Mouse (Mus musculus) small intestine, adult 2 months (tissue): ENCODE measurements around the gene Ywhab. TPM values are rescaled to one million over a fixed set of nuclear protein-coding genes. Genes with fewer than 3 reads are reported as not detected.

ENCODE experiments used
- H3K27ac ChIP-seq: fragments of 200-500 bp; 2 replicates; pipeline ENCODE4 v1.5.1; 2012; ENCODE audit warnings: low read depth, low read length, control low read depth, inconsistent platforms; ENCODE audit not compliant: insufficient read depth
- H3K27me3 ChIP-seq: fragments of 200-500 bp; 2 replicates; pipeline ENCODE4 v1.6.1; 2012; ENCODE audit warnings: mild to moderate bottlenecking, moderate library complexity, low read length, inconsistent platforms; ENCODE audit not compliant: control insufficient read depth, insufficient read depth
- H3K36me3 ChIP-seq: fragments of 200-500 bp; 2 replicates; pipeline ENCODE4 v1.6.1; 2012; ENCODE audit warnings: mild to moderate bottlenecking, low read length, control low read depth, inconsistent platforms; ENCODE audit not compliant: control insufficient read depth, insufficient read depth
- H3K4me1 ChIP-seq: fragments of 200-500 bp; 2 replicates; pipeline ENCODE4 v1.6.1; 2012; ENCODE audit warnings: low read length, inconsistent platforms, mixed read lengths; ENCODE audit not compliant: control insufficient read depth, insufficient read depth, insufficient read length
- H3K4me3 ChIP-seq: fragments of 200-500 bp; 2 replicates; pipeline ENCODE4 v1.5.1; 2012; ENCODE audit warnings: low read depth, mild to moderate bottlenecking, control low read depth, inconsistent platforms, low read length, moderate library complexity
- CTCF ChIP-seq: fragments of 200-500 bp; IDR thresholded peaks from 2 replicates; pipeline ENCODE4 v1.5.1; 2012; ENCODE audit warnings: low read depth, mild to moderate bottlenecking, control low read depth, inconsistent platforms, low read length, moderate library complexity, mixed read lengths; ENCODE audit not compliant: insufficient replicate concordance, insufficient read length; ENCODE audit errors: extremely low read depth
- POLR2A ChIP-seq: fragments of 200-500 bp; IDR thresholded peaks from 2 replicates; pipeline ENCODE4 v1.6.1; 2012; ENCODE audit warnings: low read depth, mild to moderate bottlenecking, control low read depth, inconsistent platforms, low read length, moderate library complexity
- WGBS: fragments of 180-500 bp; shearing (Covaris S2); methylation state at CpG from one replicate; pipeline ENCODE4 v1.1.7; 2018; 5-methylcytosine and 5-hydroxymethylcytosine counted together
- polyA plus RNA-seq: library from polyadenylated mRNA; depleted of rRNA; stranded (reverse); fragments of >200 nt; gene quantifications from 2 replicates; pipeline ENCODE4 v1.2.3, GENCODE M21; 2012

Ywhab gene
- polyA plus RNA-seq, 1 experiment, result 25.8 TPM

- TF ChIP-seq CTCF (peak; percentile 89; the same call in 1 of the 2 replicates), POLR2A (no peak)
- no peaks in the 10 kb centered on the region for H3K4me1 ChIP-seq
- no peak overlapping the region for H3K4me3 ChIP-seq
- WGBS, result 4% methylated on average over 5 of the region's 5 CpGs
- H3K27ac ChIP-seq, result no peak overlapping the region
- H3K27me3 ChIP-seq, result no peaks in the 10 kb centered on the region
- no peaks in the 10 kb centered on the region for H3K36me3 ChIP-seq
Observed at GRCm38 (mm10) chr2:163968581-163968980, 26.2 kb upstream of the Ywhab start.

- TF ChIP-seq POLR2A (no peak), CTCF (no peak)
- no peaks in the 10 kb centered on the region for H3K36me3 ChIP-seq
- 22% methylated on average over 3 of the region's 3 CpGs for WGBS
- H3K4me3 ChIP-seq, result no peak overlapping the region
- no peaks in the 10 kb centered on the region for H3K27me3 ChIP-seq
- no peak overlapping the region for H3K27ac ChIP-seq
- H3K4me1 ChIP-seq, result no peaks in the 10 kb centered on the region
Observed at GRCm38 (mm10) chr2:163970326-163970725, 24.4 kb upstream of the Ywhab start.

- no peak overlapping the region for H3K4me3 ChIP-seq
- no peak overlapping the region for H3K27ac ChIP-seq
- H3K36me3 ChIP-seq, result no peaks in the 10 kb centered on the region
- TF ChIP-seq POLR2A (no peak), CTCF (no peak)
- H3K27me3 ChIP-seq, result no peaks in the 10 kb centered on the region
- H3K4me1 ChIP-seq, result no peaks in the 10 kb centered on the region
- WGBS, result 82% methylated on average over 2 of the region's 2 CpGs
Observed at GRCm38 (mm10) chr2:163974056-163974455, 20.7 kb upstream of the Ywhab start.

- TF ChIP-seq POLR2A, result no peak
- Histone ChIP-seq H3K36me3 (no peaks in the 10 kb centered on the region), H3K4me1 (no peaks in the 10 kb centered on the region), H3K4me3 (no peak overlapping the region), H3K27ac (no peak overlapping the region), H3K27me3 (no peaks in the 10 kb centered on the region)
- WGBS, result 88% methylated on average over 6 of the region's 7 CpGs
Observed at GRCm38 (mm10) chr2:163976448-163976847, 18.3 kb upstream of the Ywhab start.

- Histone ChIP-seq H3K27me3 (no peaks in the 10 kb centered on the region), H3K36me3 (no peaks in the 10 kb centered on the region), H3K4me3 (no peak overlapping the region), H3K4me1 (no peaks in the 10 kb centered on the region), H3K27ac (no peak overlapping the region)
- TF ChIP-seq CTCF (no peak), POLR2A (no peak)
- WGBS, result 56% methylated on average over 8 of the region's 8 CpGs
Observed at GRCm38 (mm10) chr2:163987233-163987632, 7.5 kb upstream of the Ywhab start.

- Histone ChIP-seq H3K27ac (no peak overlapping the region), H3K27me3 (no peaks in the 10 kb centered on the region), H3K36me3 (peaks cover under 1% of the 10 kb centered on the region; the same call in 1 of the 2 replicates), H3K4me3 (no peak overlapping the region), H3K4me1 (peaks cover 3% of the 10 kb centered on the region; the same call in 1 of the 2 replicates)
- 99% methylated on average over 2 of the region's 2 CpGs for WGBS
- TF ChIP-seq POLR2A (no peak), CTCF (no peak)
Observed at GRCm38 (mm10) chr2:163992871-163993270, 1.9 kb upstream of the Ywhab start.

- TF ChIP-seq CTCF, result no peak
- peak; percentile 24; the same call in 1 of the 2 replicates for TF ChIP-seq POLR2A
- Histone ChIP-seq H3K27ac (peak overlapping the region; percentile 85), H3K36me3 (peaks cover 3% of the 10 kb centered on the region; the same call in 1 of the 2 replicates), H3K4me1 (peaks cover 3% of the 10 kb centered on the region; the same call in 1 of the 2 replicates), H3K4me3 (peak overlapping the region; percentile 76), H3K27me3 (no peaks in the 10 kb centered on the region)
- under 1% methylated on average over 65 of the region's 79 CpGs for WGBS
Observed at GRCm38 (mm10) chr2:163994977-163995862, 460 bp downstream of the Ywhab start.
